Mouse (Mus musculus): ENCODE data around the gene D17Wsu92e.

GRCm38 (mm10) chr17:27767120-27767519 is 53.3 kb downstream of the D17Wsu92e start:
- TF ChIP-seq POLR2A (IDR thresholded peaks at IDR 0.05; ENCODE audit: low read depth, low read length) (no peak), CTCF (IDR thresholded peaks at IDR 0.05; ENCODE audit: borderline replicate concordance, insufficient read depth, low read length) (no peak)
